Mouse (Mus musculus) urinary bladder, postnatal 14 days (tissue): ENCODE measurements around the gene Tnnc2.

Experiments
- DNase-seq: peaks from one replicate; pipeline ENCODE4 v3.0.0; 2021; ENCODE audit warnings: low spot score

Tnnc2 gene

GRCm38 (mm10) chr2:164737377-164738090, 42.2 kb downstream of the Tnnc2 start:
- DNase-seq = no peak

GRCm38 (mm10) chr2:164735446-164735845, 44.3 kb downstream of the Tnnc2 start:
- no peak for DNase-seq

DNA sequence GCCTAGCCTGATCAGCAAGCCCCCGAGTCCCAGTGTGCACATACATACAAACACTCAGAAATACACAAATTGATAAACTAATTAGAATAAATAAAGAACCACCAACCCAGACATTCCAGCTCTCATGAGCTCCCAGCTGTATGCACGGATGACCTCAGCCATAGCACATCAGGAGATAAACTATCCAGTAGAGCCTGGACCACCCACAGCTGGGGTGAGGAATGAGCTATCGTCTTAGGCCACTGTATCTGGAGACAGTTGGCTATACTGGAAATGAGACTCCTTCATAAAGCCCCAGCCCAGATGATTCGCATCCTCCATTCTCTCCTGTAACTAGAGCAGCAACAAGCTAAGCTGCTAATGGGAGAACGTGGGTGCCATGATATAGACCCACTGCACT, 44.9 kb downstream of the Tnnc2 start:
- DNase-seq = no peak

DNA sequence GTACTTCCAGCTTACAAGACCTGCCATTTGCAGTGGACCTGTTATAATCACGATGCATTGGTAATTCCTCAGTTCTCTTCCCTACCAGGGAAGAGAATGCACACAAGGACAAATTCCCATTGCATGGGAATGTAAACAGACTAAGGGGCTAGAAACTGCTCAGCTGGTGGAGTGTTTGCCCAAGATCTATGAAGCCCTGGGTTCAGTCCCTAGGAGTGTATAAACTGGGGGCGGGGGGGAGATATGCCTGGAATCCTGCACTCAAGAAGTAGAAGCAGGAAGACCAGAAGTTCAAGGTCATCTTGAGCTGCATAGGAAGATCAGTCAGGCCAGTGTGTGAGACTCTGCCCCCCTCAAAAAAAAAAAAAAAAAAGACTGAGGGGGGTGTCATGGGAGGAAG, 46.5 kb downstream of the Tnnc2 start:
- no peak for DNase-seq

GRCm38 (mm10) chr2:164731719-164732118, 48.0 kb downstream of the Tnnc2 start:
- DNase-seq = no peak
